Mouse (Mus musculus) thymus, postnatal 4 days (tissue): ENCODE measurements at regions not wholly inside any gene's neighbourhood (a gene's known extent, or its start where the extent isn't known, plus 50 kb on each side); places are given as distances from the start of the nearest gene placed in this dataset.

ENCODE experiments used
- DNase-seq: peaks from one replicate; pipeline ENCODE4 v3.0.0; 2021

DNA sequence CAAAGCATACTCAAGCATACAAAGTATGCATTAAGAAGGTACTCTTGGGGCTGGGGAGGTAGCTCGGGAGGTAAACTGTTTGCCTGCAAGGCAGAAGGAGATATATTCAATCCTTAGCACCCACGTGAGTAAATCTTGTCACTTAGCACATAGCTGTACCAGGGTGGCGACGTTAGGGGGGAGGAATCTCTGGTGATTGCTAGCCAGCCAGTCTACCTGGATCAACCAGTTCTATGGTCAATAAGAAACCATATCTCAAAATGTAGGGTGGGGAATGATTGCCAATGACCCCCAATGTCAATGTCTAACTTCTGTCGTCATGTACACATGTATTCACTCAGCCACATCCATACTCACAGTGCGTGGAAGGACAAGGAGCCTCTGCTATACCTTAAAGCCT lies 214.5 kb downstream of the CK137956 start:
- DNase-seq, result no peak

GRCm38 (mm10) chr4:127750781-127751180 lies 220.0 kb downstream of the CK137956 start:
- DNase-seq, result no peak

DNA sequence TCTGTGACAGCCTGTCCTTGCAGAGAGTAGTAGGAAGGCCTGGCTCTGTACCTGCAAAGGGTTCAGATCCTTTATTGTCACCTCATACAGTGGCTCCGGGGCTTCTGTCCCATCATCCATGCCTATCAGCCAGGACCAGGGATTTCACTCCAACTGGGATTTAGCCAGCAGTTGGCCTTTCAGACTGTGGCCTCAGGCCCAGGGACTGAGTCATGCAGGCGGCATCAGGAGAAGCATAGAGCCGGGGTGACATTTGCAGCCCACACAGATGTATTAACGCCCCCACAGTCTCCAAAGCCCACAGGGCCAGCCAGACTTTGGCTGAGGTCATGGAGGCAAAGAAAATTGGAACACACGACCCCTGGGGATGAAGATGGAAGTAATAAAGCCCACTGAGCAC lies 222.9 kb downstream of the CK137956 start:
- no peak for DNase-seq

- DNase-seq, result no peak
These were observed 234.0 kb downstream of the CK137956 start for GRCm38 (mm10) chr4:127736781-127737180.

DNA sequence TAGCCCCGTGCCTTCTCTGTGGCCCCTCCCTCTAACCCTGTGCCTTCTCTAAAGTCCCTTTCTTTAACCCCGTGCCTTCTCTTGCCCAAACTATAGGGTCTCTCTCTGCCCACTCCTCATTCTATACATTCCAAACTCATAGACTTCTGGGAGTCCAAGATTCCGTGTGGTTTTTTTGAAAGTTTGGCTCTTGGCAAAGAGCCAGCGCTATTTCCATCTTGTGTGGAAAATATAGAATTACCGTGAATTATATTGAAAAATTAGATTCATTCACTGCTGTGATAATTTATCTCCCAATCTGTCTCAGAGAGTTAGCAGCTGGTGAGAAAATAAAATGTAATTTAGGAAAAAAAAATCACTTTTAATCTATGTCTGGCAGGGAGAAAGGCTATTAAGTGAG lies 234.6 kb downstream of the CK137956 start:
- no peak for DNase-seq

- DNase-seq, result no peak
These were observed 236.1 kb downstream of the CK137956 start for GRCm38 (mm10) chr4:127734641-127735040.

- no peak for DNase-seq
These were observed 252.1 kb downstream of the CK137956 start for GRCm38 (mm10) chr4:127718661-127719060.

GRCm38 (mm10) chr4:127712274-127712673 lies 258.5 kb downstream of the CK137956 start:
- no peak for DNase-seq

GRCm38 (mm10) chr4:127710816-127711215 lies 259.9 kb downstream of the CK137956 start:
- no peak for DNase-seq

DNA sequence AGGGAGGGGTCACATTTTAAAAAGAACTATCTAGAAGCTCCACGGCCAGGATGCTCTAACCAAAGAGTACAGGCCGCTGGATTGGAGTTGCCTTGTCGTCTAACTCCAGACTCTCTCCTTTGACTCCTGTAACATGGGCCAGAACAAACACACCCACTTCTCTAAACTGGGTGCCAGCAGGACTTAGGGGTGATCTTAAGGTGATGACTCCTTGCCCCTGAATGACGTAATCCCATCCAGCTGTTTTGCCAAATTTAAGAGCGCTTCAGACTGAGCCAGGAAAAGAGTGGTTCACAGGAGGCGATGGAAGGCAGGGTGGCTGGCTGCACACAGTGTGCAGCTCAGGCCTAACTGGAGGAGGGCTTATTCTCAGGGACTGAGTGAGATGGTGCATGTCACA lies 261.0 kb downstream of the CK137956 start:
- DNase-seq, result no peak

GRCm38 (mm10) chr4:127708186-127708585 lies 262.6 kb downstream of the CK137956 start:
- no peak for DNase-seq

- no peak for DNase-seq
These were observed 263.6 kb downstream of the CK137956 start for GRCm38 (mm10) chr4:127707126-127707525.

DNA sequence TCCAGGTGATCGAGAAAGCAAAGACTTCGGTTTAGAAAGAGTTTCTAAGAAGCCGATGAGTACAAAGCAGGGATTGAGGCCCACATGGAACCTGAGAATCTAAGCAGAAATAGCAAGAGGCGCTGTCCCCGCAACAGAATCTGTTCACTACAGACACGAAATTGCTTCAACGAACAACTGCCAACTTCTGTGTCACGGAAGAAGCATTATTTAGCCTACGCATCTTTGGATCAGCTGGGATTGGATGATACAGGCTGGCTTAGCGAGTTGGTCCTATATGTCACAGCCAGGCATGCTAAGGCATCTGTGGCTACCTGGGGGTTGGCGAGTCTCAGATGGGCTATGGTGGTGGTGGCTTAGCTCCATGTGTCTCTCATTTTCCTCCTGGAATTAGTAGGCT lies 269.1 kb downstream of the CK137956 start:
- DNase-seq, result no peak

DNA sequence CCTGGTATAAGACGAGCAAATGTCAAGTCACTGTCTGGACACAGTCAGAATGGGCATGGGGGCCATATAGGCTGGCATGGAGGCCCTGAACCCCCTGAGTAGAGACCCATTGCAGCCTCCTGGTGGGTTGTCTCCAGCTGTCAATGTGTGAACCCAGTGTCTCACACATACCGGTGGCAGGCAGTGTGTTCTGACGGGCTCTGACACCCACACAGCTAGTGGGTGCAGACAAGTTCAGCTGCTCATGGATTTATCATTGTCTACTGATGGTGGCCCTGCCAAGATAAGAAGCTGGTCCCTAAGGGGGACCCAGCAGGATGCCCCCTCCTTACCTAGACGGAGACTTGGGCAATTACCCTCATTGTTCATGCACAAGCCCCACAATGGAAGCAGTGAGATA lies 280.8 kb downstream of the CK137956 start:
- no peak for DNase-seq

- DNase-seq, result no peak
These were observed 285.7 kb downstream of the CK137956 start for GRCm38 (mm10) chr4:127685021-127685420.

DNA sequence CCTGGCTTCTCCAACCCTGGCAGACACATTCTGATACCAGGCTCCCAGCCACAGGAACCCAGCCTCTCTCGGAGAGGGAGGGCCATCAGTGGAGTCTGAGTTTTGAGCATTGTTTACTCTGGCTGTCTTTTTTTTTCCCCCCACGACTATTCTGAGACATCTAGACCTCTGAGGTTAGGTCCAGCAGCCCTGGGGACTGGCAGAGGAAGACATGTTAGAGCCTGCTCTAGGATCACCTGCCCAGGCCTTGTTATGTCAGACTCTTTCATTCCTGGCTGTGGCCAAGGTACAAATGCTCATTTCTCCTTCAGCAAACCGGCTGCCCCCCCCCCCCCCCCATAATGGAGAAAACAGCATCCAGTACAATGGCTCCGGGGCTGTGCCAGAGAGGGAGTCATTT lies 291.4 kb downstream of the CK137956 start:
- no peak for DNase-seq

DNA sequence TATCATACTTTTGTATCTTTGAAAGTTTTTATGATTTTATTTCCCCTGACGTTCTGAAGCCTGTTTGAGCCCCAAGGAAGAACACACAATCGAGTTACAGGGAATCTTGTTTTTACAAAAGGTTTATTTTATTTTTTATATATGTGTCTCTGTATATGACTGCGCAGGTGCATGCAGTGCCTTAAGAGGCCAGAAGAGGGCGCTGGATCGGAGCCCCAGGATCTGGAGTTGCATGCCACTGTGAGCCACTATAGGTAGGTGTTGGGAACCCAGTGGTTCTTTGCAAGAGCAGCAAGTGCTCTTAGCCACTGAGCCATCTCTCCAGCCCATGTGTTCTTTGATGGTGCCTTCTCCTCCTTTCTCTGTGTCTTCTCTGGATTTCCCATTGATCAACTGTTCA lies 292.3 kb downstream of the CK137956 start:
- no peak for DNase-seq

- no peak for DNase-seq
These were observed 294.9 kb downstream of the CK137956 start for GRCm38 (mm10) chr4:127675745-127676315.

DNA sequence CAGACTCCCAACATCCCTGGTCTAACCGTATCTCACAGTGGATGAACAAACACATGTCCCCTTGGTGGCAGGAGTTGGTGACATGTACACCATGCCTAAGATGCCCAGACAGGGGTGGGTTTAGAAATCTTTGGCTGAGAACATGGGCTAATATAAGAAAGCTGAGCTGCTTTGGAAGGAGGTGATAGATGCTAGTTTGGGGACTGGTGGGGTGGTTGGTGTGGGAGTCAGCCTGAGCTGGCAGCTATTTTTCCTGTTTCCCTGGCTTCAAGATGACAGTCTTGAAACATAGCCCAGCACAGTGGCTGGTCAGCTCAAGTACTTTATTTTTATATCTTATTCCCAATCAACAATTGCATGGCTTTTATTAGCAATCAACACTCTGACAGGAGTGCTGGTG lies 302.0 kb upstream of the Gjb5 start:
- DNase-seq, result no peak

DNA sequence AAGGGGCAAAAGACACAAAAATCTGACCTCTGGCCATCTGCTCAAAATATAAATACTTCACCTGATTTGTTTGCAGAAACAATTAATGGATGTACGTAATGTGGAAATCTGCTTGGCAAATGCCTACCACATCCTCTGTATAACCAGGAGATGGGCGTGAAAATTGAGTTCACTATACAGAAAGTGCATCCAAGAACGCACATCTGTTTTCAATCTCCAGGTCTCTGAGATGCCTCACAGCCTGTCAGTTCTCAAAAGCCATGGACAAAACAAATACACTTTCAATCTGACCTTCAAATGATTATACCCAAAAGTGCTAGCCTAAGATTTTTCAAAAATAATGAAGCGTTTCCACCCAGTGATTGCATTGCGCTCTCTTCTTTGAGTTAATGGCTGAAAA lies 293.6 kb upstream of the Gjb5 start:
- no peak for DNase-seq

DNA sequence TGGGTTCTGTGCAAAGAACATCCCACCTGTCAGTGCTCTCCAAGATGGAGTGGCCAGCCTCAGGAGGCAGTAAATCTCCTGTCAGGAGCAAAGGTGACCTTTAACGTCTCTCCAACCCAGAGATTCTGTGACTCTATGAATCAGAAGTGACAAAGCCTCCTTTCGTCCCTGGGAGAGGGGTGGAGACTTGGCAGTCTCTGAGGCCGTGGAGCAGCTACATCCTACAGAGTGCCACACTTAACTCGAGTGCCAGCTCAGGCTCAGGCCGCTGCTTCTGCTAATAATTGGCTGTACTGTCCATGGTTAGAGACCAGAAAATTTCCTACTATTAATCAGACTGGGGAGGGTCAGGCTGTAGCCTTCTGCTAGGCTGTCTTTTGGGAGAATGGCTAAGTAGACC lies 290.0 kb upstream of the Gjb5 start:
- no peak for DNase-seq

GRCm38 (mm10) chr4:127647189-127647588 lies 289.2 kb upstream of the Gjb5 start:
- no peak for DNase-seq

DNA sequence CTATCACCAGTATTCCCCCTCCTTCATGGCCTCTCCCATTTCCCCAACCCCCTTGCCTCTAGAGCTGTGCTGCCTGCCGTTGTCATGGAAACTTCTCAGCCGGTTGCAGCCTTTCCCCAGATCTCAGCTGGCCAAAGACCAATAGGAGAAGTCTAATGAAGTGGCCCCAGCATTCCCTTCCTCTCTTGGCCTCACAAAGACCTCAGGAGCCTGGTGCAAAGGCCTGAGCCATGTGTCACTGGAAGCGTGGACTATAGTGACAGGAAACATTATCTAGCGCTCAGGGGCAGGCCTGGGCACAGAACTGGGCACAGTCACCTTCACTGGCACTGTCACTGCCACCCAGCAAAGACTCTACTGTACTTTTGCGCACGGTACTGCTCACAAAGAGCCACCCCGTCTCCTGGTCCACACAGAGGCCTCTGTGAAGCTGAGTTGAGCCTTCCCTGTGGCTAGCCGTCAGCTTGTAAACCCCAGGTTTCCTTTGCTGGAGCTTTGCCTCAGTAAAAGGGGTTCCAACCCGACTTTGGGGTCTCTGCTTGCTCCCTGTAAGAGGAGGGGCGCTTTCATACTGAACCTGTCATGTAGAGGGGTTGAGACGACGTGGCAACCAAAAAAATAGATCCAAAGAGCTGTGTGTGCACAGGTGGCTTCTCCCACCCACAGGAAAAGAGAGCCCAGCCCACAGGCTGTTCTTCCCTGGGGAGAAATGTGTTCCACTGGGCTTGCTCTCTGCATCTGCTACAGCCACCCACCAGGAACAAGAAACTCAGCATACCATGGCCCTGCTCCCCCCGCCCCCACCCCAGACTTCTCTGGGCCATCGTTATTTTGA lies 282.5 kb upstream of the Gjb5 start:
- DNase-seq, result no peak

- DNase-seq, result no peak
These were observed 281.8 kb upstream of the Gjb5 start for GRCm38 (mm10) chr4:127639765-127640164.

- no peak for DNase-seq
These were observed 279.0 kb upstream of the Gjb5 start for GRCm38 (mm10) chr4:127636934-127637333.
